Mouse (Mus musculus) layer of hippocampus, adult 18-20 months (tissue): ENCODE measurements around the gene Sstr3. TPM values are rescaled to one million over a fixed set of nuclear protein-coding genes. Genes with fewer than 3 reads are reported as not detected.
A peak's percentile ranks its signal among the peaks of the same experiment; 100 is the strongest.

Experiments used
- DNase-seq, 2 experiments: peaks; one replicate each; pipeline ENCODE4 v3.0.0; 2022; ENCODE audit warnings: low spot score in 2 of 2
- total RNA-seq, 2 experiments: library from RNA; stranded (reverse); gene quantifications; 2 replicates each; pipeline ENCODE4 v1.2.3; 2021

Sstr3 gene
- total RNA-seq, 2 experiments from 2014 or later, result 30.4 to 31.6 TPM

GRCm38 (mm10) chr15:78504013-78504412 is 40.5 kb downstream of the Sstr3 start:
- DNase-seq, result peak in 1 of 2 experiments; percentile 29

GRCm38 (mm10) chr15:78502437-78503132 is 41.9 kb downstream of the Sstr3 start:
- no peak for DNase-seq

GRCm38 (mm10) chr15:78494968-78495406 is 49.5 kb downstream of the Sstr3 start, which contains the start of gene Il2rb:
Il2rb (minus strand) TSS chr15:78495271.
- no peak for DNase-seq

GRCm38 (mm10) chr15:78493401-78494010 is 51.0 kb downstream of the Sstr3 start:
- no peak for DNase-seq

- DNase-seq, result no peak
Observed at GRCm38 (mm10) chr15:78491301-78491700, 53.2 kb downstream of the Sstr3 start.

GRCm38 (mm10) chr15:78489906-78490305 is 54.6 kb downstream of the Sstr3 start:
- DNase-seq, result no peak

- no peak for DNase-seq
Observed at GRCm38 (mm10) chr15:78489248-78489647, 55.2 kb downstream of the Sstr3 start.

- DNase-seq, result no peak
Observed at GRCm38 (mm10) chr15:78487066-78487465, 57.4 kb downstream of the Sstr3 start.

Other genes with a start within 250 kb of the Sstr3 start
- gene Csf2rb2, start 239.0 kb downstream of the Sstr3 start, total RNA-seq, result 1 to 10 TPM; 1.6 to 1.9 TPM
- gene Csf2rb, start 218.9 kb downstream of the Sstr3 start, total RNA-seq, result under 1 TPM; 0.84 to 0.97 TPM
- gene Tex33, start 148.8 kb downstream of the Sstr3 start, total RNA-seq, result not detected
- gene Tst, start 138.8 kb downstream of the Sstr3 start, total RNA-seq, result 10 to 100 TPM; 33.3 to 37.1 TPM
- gene Mpst, start 138.3 kb downstream of the Sstr3 start, total RNA-seq, result 10 to 100 TPM; 28.6 to 30.7 TPM
- gene Kctd17, start 116.1 kb downstream of the Sstr3 start, total RNA-seq, result 100 to 1,000 TPM; 244 to 255 TPM
- gene Tmprss6, start 76.1 kb downstream of the Sstr3 start, total RNA-seq, result 1 to 10 TPM; 2.7 to 2.8 TPM
- under 1 TPM; 0.07 to 0.15 TPM for gene Il2rb, start 49.4 kb downstream of the Sstr3 start, total RNA-seq
- gene C1qtnf6, start 13.3 kb downstream of the Sstr3 start, total RNA-seq, result 1 to 10 TPM; 2.5 to 3.4 TPM
- gene Rac2, start 28.1 kb upstream of the Sstr3 start, total RNA-seq, result 1 to 10 TPM; 1.4 to 1.9 TPM
- gene Cyth4, start 52.4 kb upstream of the Sstr3 start, total RNA-seq, result 10 to 100 TPM; 20.0 to 26.3 TPM
- 100 to 1,000 TPM; 206 to 214 TPM for gene Elfn2, start 174.1 kb upstream of the Sstr3 start, total RNA-seq
- gene Mfng, start 228.8 kb upstream of the Sstr3 start, total RNA-seq, result 1 to 10 TPM; 6.0 to 6.2 TPM